ENCODE assay signal across 8 mouse cellular contexts in the genomic region with DNA sequence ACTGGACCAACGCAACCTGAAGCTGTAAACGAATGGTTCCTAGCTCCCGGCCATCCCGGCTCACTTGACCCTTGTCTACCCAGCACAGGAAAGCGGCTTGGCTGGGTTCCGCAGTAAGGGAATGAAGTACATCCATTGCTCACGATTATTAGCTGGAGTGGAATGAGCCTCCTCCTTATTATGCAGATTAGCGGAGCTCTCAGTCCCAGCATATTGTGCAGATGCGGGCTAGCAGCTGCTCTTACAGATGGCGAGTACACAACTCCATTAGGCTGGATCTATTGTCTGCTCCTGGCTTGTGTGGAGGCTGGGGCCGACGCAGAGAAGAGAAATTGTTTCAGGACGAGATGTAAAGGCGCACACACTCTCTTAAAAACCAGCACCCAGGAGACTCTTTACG.
DNase-seq lines count a peak whose midpoint lies in the region; ATAC-seq lines count a peak whose summit lies in the region.

No protein-coding gene starts in this region.

- no peaks in the 10 kb centered on the region for H3K27me3 ChIP-seq in limb, embryonic 13.5 days

- no peak overlapping the region for H3K27ac ChIP-seq in limb, embryonic 13.5 days

- no peak overlapping the region for H3K4me3 ChIP-seq in limb, embryonic 13.5 days

- H3K4me2 ChIP-seq in limb, embryonic 13.5 days (replicated peaks): peak overlapping the region; percentile 37

- no peak for ATAC-seq in limb, embryonic 13.5 days (ENCODE audit: low FRiP score, low read depth)

- no peaks in the 10 kb centered on the region for H3K36me3 ChIP-seq in limb, embryonic 13.5 days

- peak; percentile 9 to 12 for DNase-seq in kidney, postnatal 36 days
- no peak for DNase-seq in kidney, adult 8-10 months
- DNase-seq in frontal cortex, adult 2 months (ENCODE audit: extremely low spot score in 1 of 2, low spot score in 1 of 2): peak; percentile 15 to 33
- DNase-seq in right cerebral cortex, postnatal 25 days: peak; percentile 21
- DNase-seq in spleen, postnatal 36 days (ENCODE audit: low spot score in 2 of 2): no peak
- DNase-seq in urinary bladder, postnatal 4 days (ENCODE audit: low spot score in 2 of 2): no peak
- no peak for DNase-seq in urinary bladder, adult 18-20 months (ENCODE audit: low spot score in 2 of 2)

- no peaks in the 10 kb centered on the region for H3K4me1 ChIP-seq in limb, embryonic 13.5 days

- H3K9me3 ChIP-seq in limb, embryonic 13.5 days: no peaks in the 10 kb centered on the region

- 58% methylated on average over 15 of the region's 15 CpGs for WGBS in limb, embryonic 13.5 days

- H3K9ac ChIP-seq in limb, embryonic 13.5 days: 0 out of 2 replicates have a peak overlapping the region, but pooled peaks have one; percentile 8

Comparison
In these comparisons a context has a peak if more than half of its experiments do, and no peak if none do; other contexts are left out.
1. DNase-seq: peak in kidney, postnatal 36 days (2 of 2), frontal cortex, adult 2 months (2 of 2) and right cerebral cortex, postnatal 25 days (single experiment); none in kidney, adult 8-10 months (0 of 2), spleen, postnatal 36 days (0 of 2), urinary bladder, postnatal 4 days (0 of 2) and urinary bladder, adult 18-20 months (0 of 2).